Mouse (Mus musculus) natural killer cell, adult 2 months (primary cell): ENCODE data around the gene Tgfbr2.

ENCODE experiments used
- DNase-seq, 2 experiments: peaks; one replicate each; pipeline ENCODE4 v3.0.0; 2022; ENCODE audit warnings: low spot score in 2 of 2

Tgfbr2 gene

GRCm38 (mm10) chr9:116160067-116160466 lies 15.1 kb downstream of the Tgfbr2 start:
- DNase-seq, result no peak

DNA sequence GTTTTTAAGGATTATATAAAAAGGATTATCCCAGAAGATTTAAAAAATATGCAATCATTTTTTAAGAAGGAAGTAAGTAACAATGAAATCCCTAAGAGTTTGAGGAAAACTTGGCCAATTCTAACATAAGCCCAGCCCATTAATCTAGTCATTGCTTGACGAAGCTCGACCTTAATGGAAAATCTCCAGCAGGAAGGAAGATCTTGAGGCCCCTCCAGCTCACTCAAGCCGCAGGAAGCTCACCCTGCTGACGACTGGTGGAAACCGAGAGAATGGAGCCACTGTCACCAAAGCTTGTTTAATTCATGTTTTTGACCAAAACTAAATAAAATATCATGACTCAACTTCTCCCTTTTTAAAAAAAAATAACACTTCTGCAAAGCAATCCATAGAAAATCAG lies 18.7 kb downstream of the Tgfbr2 start:
- no peak for DNase-seq

DNA sequence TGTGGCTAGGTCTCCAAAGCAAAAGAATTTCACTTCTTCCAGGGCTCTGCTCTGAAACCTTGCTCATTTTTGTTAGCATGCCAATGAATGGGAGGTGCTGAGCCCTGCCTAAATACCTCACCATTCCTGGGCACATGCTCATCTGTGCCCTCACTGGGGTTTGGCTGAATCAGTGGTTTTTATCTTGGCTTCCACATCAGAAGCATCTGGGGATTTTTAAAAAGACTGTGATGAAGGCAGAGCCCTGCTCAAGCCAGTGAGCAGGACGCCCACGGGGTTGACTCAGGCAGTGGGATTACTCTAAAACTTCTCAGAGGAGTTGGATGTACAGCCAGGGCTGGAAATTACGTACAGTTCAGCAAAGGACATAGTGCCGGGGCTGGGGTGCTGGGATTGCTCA lies 22.3 kb downstream of the Tgfbr2 start:
- DNase-seq, result no peak

DNA sequence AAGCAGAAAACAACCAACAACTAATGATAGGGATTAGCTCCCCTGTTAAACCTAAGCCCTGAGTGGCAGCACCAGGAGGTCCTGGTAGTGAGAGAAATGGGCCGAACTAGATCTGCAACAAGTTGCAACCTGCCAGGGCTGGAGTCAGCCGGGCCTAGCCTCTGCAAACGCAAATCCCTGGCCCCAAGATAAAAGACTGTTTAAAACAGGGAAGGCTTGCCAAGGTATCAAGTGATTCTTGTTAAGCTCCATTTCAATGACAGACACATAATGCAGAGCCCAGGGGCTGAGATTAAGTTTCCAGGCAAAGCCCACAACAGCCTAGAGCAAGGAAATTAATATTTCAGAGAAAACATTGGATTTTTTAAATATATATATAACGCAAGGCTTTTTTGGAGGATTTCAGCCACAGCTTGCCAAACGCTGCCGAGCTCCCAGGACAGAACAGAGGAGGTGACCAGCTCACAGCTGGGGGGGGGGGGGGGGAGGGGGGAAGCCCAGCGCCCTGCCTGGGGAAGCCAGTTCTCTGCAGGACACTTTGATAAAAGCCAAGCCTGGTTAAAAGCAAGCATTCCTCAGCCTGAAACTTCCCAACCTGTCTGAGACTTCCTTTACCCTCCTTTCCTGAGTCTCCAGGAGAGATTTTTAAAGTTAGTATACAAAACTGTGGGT lies 24.3 kb downstream of the Tgfbr2 start:
- DNase-seq, result no peak

GRCm38 (mm10) chr9:116148809-116149208 lies 26.4 kb downstream of the Tgfbr2 start:
- no peak for DNase-seq

DNA sequence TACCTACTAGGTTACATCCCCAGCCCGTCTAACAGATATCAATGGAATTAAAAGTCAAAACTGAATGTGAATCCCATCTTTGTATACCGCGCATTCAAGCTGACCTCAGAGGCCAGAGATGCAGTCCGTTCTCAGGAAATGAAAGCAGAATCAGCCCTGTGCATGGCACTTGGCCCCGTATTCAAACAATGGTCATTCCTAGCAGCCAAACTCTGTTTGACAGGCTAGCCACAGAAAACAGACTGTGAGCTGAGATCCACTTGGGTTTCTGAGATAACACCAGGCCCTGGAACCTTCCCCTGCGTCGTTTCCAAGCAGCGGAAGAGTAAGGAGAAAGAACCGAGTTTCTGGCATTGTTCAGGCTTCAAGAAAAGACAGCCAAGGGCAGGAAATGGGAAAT lies 28.9 kb downstream of the Tgfbr2 start:
- DNase-seq, result no peak

- peak; percentile 45 to 82 for DNase-seq
Measured at GRCm38 (mm10) chr9:116145231-116145641, 29.9 kb downstream of the Tgfbr2 start.

DNA sequence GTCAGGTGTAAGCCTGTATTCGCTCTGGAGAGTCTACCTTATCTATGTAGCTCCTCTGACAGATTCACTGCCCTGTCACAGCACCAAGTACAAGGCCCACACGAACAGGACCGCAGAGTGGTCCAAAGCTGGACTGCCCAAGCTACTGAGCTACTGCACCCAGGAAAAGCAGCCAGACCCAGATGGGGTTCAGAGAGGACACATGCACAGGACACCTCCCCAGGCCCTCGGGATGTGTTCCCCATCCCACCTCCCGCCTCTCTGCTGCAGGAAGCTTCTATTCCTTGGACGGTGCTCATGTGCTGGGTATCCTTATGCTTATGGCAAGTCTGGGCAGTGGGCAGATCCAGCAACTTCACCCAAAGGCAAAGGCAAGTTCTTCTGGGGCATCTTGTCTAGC lies 34.7 kb downstream of the Tgfbr2 start:
- no peak for DNase-seq

DNA sequence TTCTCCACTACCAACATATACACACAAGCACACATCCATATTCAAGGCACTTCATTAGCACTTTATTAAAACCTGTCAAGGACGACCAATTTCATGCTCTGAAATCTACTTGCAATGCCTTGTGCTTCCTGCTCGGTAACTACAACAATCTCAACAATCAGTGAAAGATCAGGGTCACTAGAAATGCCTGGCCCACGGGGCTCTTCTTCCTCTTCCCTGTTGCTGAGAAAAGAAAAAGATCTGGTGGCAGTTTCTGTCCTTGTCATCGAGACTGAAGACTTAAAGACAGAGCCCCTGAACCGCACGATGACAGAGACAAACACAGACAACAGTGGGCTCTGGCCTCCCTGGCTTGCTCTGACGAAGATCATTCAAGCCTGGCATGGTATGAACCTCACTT lies 35.6 kb downstream of the Tgfbr2 start:
- no peak for DNase-seq

DNA sequence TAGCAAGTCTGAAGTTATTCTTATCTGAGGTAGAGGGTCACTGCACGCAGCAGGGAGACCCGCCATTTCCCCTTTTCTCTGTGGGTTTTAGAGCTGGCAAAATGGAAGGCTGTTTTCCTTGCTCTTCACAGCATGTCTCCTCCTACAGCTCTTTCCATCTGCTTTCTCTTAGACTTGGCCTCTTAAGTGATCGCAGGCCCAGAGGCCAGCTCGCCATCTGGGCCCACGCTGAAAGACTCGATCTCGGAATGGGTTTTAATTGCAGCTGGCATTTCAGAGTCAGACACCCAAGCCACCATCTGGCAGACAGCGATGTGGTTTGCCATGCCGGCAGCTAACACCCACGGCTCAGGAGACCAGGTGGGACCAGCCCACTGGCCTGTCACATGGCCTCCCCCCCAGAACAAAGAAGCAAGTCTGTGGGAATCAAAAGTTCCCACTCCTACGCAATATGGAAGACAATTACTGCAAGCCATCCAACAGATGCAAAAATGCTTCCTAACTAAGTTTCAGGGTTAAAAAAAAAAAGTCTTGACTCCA lies 36.5 kb downstream of the Tgfbr2 start:
- DNase-seq, result peak; percentile 20 to 58

GRCm38 (mm10) chr9:116137645-116138044 lies 37.5 kb downstream of the Tgfbr2 start:
- peak; percentile 34 to 48 for DNase-seq

DNA sequence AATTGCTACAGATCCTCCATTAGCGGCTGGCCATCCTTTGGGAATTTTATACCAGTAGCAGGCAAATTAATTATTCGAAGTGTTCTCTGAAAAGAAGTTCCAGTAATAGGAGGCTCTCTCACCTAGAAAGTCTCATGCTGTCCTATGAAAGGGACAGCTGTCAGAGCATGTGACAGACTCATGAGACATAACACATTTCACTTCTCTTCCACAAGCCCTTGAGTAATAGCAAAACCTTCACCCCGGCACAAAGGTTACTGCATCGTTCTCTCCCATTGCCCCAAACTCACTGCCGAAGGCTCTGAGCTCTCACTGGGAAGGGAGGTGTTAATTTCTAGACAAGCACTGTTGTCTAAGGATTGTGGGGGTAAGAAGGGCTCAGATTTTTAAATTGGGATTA lies 38.3 kb downstream of the Tgfbr2 start:
- no peak for DNase-seq

- no peak for DNase-seq
Measured at GRCm38 (mm10) chr9:116136146-116136545, 39.0 kb downstream of the Tgfbr2 start.

DNA sequence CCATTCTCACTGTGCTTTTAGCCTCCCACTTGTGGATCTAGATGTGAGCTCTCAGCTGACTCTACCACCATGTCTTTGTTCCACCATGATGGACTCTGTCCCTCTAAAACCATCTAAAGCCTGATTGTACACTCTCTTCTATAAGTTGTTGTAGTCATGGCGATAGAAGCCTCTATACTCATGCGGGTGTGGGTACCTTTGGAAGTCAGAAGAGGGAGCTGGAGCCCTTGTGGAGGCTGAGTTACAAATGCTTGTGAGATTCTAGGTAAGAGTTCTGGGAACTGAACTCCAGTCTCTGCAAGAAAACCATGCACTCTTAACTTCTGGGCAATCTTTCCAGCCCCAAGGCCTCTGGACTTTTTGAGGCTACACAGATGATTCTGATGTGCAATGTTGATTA lies 40.7 kb downstream of the Tgfbr2 start:
- DNase-seq, result no peak

DNA sequence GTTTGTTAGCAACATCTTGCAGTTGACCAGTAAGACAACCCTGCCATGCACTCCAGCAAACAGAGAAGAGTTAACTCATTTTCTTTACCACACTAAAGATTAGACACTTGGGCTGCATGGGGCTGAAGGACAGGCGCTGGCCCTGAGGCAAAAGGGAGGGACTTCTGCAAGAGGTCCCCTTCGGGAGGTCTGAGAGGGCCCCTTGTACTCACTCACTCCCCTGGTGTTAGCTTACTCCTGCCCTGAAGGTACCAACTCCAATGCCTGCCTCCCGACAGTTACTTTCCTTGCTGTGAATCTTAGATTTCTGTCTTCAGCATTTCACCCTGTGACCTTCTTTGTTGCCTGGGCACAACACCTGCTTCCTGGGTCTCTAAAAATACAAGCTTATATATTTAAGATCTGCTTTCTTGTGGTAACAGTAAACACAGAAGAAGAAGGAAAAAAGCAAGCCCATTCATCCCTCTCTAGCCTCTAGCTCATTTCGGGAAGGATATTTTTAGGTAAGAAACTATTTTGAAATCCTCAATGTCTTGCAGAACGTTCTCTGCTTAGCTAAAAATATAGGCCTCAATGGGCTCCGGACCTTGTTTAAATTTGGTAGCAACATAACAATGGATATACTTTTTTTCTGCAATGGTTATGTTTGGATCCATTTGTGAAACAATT lies 41.7 kb downstream of the Tgfbr2 start:
- no peak for DNase-seq

DNA sequence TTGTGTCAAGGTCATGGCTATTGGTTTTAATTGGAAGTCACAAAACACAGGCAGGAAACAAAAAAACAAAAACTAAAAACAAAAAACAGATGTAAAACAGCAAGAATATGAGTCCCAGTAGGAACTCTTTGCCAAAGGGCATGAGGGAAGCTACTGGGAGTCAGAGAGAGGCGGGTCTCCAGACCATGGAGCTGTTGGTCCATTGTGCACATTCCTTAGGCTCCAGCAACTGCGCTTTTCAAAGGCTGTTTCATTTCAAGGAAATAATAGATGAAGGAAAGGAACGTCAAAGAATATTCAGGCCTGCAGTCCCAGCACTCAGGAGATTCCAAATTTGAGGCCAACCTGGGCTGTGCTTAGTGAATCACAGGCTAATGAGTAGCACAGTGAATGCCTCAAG lies 46.3 kb downstream of the Tgfbr2 start:
- DNase-seq, result no peak

GRCm38 (mm10) chr9:116128311-116128710 lies 46.8 kb downstream of the Tgfbr2 start:
- DNase-seq, result no peak

DNA sequence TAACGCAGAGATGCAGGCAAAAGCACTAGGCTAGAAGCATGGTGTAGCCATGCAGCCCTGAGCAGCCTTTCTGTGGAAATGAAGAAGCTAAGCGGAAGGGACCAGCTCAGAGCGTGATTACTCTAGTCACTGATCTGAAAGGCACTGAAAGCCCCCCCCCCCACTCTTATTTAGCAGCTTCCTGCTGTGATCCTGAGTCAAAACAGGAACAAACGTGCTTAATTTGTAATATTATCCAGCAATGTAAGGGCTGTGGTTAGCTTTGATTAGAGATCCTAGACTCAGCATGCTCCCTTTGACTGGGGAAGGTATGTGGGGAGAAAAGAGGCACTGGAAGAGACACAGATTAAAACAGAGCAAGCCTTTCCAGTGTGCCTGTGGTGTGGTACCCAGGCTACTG lies 48.7 kb downstream of the Tgfbr2 start:
- no peak for DNase-seq

- DNase-seq, result peak; percentile 68 to 74
Measured at GRCm38 (mm10) chr9:116122969-116123589, 52.1 kb downstream of the Tgfbr2 start.

- no peak for DNase-seq
Measured at GRCm38 (mm10) chr9:116122544-116122943, 52.6 kb downstream of the Tgfbr2 start.

DNA sequence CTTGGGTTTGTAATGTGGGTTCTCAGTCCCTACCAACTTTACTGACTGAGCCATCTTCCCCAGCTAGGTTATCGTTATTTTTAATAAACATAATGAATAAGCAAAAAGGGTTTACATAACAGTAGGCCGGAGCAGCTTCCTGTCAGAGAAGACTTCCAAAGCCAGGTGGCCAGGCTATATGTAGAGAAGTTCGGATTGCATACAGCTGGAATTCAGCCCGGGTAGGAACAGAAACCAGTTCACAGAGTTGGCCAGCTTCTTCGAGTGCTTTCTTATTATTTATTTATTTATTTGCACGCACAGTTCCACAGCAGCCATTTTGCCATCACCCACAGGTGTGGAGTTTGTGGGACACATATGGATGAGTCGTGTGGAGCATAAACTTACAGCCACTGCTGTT lies 53.7 kb downstream of the Tgfbr2 start:
- no peak for DNase-seq

GRCm38 (mm10) chr9:116119990-116120389 lies 55.2 kb downstream of the Tgfbr2 start:
- DNase-seq, result no peak

- no peak for DNase-seq
Measured at GRCm38 (mm10) chr9:116118332-116118872, 56.8 kb downstream of the Tgfbr2 start.
